Mouse (Mus musculus): ENCODE results near the gene Zscan21.
"Not testable (repeated sequence)": the region's sequence is repeated elsewhere in the genome, so short reads cannot be mapped to it uniquely, and the experiment has no call there.

Zscan21 gene

DNA sequence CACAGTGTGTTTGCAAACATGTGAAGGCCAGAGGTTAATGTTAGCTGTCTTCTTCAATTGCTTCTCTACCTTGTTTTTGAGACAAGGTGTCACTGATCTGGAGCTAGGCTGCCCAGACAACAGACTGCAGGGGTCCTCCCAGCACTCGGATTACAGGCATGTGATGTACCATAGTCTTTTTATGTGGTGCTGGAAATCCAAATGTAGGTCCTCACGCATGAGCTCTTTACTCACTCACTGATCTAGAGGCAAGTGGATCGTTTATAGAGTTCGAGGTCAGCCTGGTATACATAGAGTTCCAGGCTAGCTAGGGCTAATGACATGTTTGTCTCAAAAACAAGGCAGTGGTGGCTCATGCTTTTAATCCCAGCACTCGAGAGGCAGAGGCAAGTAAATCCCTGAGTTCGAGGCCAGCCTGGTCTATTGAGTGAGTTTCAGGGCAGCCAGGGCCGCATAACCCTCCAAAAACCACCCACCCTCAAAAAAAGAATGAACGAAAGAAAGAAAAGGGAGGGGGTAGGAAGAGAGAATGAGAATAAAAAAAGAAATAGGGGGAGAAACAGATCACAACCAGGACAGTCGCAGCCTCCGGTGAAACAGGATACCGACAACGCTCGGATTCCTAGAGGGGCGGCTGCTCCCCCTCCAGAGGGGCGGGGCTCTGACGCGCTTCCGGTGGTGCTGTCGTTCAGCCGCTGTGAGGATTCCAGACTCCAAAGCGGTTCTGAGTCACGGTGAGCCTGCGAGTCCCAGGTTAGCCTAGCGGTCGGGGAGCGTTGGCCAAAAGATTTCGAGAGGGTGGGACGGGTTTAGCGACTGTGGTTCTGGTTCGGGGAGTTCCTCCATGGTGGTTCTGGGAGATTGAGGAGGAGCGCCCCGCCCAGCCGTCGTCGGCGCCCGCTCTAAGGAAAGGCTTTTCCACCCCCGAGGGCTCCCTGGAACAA, at the start of gene Zscan21:
TSS of gene Zscan21 (plus strand) at position 649 of the 944 bp plus-strand sequence.
- DNase-seq (ENCODE audit: low spot score), result peak; percentile 89

DNA sequence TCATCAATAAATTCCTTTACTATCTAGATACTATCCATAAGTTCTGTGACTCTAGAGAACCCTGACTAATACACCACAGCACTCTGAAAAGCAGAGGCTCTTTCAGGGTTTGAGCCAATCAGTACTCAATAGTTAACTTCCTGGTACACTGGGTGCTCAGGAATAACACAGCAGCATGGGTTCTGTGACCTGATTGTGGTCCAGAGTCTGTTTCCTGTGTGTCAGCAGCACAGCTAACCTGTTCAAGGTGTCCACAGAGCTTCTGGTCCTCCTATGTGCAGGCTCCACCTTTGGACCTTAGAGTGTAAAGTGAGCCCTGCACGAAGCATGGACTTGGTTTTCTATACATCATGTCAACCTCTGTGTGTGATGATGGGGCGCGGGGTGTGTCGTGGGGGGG, 42.9 kb upstream of the Zscan21 start:
- no peak for DNase-seq (ENCODE audit: low spot score)

DNA sequence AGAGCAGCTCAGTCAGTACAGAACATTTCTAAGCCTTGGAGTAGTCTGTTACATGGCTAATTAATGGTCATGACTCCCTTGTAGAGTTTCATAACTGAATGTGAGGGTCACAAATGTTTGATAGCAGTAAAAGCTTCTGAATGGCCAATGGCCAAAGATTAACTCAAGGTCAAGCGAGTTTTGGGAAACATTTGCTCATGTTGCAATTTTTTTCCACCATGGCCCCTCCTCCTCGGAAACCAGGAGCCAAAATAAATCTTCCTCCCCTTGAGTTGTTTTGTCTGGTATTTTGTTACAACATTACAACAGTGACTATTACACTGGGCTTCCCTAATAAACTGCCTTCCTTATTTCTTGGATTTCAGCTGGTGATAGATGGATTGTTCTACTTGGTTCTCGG, 41.0 kb upstream of the Zscan21 start:
- no peak for DNase-seq (ENCODE audit: low spot score)

DNA sequence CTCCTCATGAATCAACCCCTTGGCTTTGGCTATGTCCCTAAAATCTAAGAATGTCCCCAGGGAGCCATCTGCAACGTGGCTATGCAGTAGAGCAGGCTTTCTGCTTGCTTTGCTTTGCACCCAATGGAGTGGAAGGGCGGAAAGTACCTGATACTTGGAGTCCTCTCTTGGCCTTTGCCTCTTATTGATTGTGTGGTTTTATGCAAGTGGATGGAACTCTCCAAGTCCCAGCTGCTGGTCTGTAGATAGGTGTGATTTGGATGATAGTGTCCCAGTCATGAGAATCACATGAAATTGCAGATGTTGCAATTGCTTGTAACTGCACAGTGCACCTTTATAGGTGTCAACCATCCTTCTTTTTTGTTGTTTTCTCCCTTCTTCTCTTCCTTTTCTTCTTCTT, 40.6 kb upstream of the Zscan21 start:
- DNase-seq (ENCODE audit: low spot score), result no peak

DNA sequence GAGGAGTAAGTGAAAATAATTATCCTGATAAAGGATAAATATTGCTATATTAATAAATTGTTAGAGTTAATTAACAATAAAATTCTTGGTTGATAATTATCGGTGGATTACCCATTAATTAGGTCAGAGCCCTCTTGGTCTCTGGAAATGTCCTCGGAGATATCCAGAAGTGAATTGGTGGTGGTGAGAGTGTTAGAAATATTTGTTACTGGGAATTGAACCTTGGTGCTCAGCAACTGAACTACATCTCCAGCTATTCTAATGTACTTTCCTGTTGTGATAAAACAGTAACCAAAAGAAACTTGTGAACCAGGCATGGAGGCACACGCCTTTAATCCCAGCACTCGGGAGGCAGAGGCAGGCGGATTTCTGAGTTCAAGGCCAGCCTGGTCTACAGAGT, 36.2 kb upstream of the Zscan21 start:
- no peak for DNase-seq (ENCODE audit: low spot score)

DNA sequence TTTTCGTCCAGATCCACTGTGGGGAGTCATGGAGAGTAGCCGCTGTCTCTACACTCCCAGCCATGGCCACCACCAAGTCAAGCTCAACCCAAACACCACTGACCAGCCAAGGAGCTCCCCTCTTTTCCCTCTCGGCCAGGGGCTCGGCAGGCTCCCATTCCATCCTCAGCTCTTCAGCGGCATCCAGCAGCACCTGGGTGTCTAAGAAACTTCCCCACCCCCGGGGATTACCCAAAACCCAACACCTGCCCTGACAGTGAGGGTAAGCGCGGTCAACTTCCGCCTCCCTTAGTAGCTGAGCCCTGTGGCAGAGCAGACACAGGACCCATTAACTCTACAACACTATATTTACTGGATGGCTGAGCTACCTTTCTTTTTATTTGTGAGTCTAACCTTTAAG, 35.3 kb upstream of the Zscan21 start:
- DNase-seq (ENCODE audit: low spot score), result no peak

DNA sequence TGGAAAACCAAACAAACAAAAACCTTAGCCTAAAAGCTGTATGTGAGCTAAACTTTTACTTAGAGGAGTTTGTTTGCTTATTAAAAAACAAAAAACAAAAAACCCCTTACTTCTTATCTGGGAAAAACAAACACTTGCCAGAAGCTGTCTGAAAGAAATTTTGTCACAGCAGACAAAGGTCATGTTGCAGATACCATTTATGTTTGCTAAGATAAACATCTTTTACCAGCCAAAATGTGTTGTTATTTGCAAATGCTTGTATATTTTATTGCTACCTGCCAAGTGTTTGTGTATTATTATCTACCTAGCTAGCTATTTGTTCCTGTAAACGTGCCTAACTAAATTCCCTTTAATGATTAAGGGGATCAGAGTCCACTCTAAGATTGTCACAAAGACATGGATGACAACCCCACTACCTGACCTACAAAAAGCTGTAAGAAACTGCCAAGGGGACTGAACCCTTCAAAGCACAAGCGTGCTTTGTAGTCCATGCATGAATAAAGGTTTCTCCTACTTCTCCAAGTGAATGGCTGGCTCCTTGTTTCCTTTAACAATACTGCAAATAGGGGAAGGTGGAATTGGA, 33.3 kb upstream of the Zscan21 start:
- no peak for DNase-seq (ENCODE audit: low spot score)

DNA sequence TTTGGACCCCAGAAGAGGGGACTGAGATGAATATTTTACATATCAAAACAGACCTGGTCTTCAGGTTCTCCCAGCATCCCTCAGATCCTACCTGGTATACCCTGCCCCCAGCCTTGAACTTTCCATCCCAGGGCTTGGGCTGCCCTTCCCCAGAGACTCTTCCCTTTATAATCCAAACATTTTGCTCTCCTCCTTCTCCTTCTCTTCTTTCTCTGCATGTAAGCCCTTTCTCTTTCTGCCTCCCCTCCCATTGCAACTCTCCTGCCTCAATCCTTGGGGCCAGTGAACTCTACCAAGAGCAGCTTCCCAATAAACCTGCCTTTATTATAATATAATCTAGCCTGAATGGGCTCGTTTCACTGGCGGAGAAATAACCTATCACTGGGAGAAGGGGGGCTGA, 32.8 kb upstream of the Zscan21 start:
- DNase-seq (ENCODE audit: low spot score), result no peak

DNA sequence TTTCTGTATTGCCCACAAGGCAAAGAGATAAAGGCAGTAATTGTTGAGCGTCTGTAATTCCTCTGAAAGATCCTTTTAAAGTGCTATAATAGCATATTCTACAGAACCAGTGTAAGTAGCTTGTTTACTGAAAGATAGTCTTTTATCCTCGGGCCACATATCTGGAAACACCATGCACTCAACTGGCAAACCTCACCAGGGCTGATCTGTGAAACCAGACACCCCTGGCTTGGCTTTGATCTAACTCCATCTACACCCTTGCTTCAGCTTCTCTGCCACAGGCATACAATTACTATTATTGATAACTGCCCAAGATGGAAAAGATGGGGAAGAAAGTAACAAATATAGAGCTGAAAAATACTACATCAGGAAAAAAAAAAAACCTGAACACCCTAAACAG, 32.2 kb upstream of the Zscan21 start:
- no peak for DNase-seq (ENCODE audit: low spot score)

DNA sequence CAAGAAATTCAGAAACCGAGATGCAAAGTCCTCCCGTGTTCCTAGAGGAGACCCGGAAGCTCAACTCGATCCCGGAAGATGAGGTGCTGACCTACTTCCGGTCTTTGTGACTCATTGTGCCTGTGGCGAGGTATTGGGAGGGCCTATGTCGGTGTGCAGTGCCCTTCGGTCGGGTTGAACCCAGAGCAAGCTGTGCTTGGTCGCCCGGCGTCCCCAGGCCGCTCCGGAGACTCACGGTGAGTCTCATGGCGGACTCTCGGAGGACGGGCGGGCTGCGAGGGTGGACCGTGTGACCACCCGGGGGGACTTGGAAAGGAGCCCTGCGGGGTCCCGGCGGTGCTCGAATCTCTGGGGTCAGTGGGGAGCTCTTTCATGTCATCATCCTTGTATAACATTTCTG, 31.7 kb upstream of the Zscan21 start, which contains the start of gene Zkscan1:
TSS of gene Zkscan1 (plus strand) at position 89 of the 400 bp plus-strand sequence.
- DNase-seq (ENCODE audit: low spot score), result peak; percentile 86

DNA sequence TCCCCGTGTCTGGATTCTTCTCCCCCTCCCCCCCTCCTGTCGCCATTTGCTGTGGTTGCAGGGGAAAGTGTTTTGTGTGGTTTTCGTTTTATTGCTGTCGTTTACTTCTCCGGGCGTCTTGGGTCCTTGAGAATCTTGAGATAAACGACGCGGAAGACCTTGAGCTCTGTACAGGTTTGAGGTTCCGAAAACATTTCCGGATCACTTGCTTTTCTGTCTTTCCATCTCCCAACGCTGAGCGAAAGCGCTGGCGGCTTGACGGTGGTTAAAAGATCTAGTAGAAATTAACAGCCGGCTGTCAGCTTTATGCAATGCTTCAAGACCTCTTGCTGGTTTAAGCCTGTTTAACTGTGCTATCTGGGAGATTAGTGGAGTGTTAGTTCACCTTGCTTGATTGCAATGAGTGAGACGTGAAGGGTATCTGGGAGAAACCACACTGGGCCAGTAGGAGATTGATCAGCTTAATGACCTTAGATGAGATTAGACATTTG, 31.2 kb upstream of the Zscan21 start:
- DNase-seq (ENCODE audit: low spot score), result no peak

DNA sequence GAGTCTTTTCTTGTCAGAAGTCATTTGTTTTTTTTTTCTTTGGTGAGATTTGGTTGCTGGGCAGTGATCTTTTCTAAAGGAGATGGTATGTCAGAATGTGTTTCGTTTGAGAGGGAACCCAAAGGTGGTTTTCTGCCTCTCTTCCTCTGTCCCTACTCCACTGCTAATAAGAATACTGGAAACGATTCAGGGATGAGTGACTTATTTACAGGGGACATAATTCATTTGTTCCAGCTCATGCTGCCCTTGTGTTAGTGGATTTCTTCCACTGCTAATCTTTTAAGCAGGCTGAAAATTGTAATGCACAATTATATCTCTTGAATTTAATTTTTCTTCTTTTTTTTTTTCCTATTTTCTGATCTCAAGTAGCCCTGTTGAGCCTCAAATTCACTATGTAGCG, 29.9 kb upstream of the Zscan21 start:
- no peak for DNase-seq (ENCODE audit: low spot score)

DNA sequence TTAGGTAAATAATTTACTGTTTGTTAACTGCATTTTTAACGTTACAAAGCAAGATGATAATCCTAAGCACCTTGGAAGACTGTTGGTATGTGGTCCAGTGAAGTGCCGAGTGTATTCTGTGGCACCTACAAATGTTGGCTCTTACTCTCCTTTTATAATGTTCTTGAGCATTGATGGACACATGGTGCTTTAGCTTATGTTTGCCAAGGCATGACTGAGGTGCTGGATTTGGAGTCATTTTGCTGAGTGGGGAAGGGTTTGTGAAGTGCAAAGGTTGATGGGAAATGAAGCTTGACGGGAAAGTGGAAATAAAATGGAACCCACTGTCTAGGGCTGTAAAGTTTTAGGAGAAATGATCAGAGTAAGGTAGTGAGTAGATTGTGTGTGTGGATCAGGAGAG, 28.3 kb upstream of the Zscan21 start:
- DNase-seq (ENCODE audit: low spot score), result no peak

DNA sequence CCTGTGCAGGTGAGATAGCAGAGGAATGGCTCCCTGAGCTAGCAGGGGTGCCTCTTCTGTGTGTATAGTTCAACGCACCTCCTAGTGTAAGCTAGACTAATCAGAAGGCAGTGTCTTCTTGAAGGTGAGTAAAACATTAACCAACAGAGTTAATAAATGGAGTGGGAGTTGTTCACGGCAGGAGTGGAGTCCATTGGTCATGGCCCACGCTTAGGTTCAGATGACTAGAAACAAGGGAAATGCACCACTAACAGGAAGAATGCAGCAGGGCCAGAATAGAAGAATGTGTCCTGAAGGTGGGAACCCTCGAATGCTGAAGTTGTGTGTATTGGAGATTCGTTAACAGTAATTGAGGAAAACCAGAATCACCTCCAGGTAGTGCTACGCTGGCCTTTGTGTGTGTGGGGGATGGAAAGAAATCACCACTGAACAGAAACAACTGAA, 27.6 kb upstream of the Zscan21 start:
- no peak for DNase-seq (ENCODE audit: low spot score)

DNA sequence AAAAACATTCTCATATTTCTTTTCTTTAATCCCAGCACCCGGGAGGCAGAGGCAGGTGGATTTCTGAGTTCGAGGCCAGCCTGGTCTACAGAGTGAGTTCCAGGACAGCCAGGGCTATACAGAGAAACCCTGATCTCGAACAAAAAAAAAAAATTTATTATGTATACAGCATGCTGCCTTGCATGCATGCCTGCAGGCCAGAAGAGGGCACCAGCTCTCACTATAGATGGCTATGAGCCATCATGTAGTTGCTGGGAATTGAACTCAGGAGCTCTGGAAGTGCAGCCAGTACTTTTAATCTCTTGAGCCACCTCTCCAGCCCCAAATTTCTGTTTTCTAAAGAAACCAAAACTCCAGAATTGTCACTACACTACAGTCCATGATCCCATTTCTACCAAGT, 26.4 kb upstream of the Zscan21 start:
- no peak for DNase-seq (ENCODE audit: low spot score)

DNA sequence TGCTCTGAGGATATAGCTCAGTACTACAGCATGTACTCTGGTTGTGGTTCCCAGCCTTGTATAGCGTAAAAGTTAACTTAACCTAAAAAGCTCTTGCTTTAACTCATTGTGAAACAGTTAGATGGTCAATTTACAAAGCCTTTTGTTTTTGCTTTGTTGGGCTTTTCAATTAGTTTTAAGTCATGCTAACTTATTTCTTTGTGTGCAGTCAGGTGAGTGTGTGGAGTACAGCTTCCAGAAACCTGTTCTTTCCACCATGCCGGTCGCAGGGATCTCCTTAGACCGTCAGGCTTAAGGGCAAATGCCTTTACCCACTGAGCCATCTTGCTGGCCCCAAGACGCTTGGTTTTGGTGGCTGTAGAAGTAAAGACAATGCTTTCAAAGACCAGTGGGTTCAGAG, 26.0 kb upstream of the Zscan21 start:
- no peak for DNase-seq (ENCODE audit: low spot score)

DNA sequence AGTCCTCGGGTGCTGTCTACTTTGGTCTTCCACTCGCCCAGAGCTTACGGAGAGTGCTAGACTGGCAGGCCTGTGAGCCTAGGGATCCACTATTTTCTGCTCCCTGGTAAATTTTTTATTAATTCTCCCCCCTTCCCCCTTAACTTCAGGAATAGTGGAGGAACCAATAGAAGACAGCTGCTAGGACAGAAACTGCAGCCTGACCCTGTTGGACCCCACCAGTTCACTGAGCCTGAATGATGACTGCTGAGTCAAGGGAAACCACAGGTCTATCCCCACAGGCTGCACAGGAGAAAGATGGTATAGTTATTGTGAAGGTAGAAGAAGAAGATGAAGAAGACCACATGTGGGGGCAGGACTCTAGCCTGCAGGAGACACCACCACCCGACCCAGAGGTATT, 23.9 kb upstream of the Zscan21 start:
- no peak for DNase-seq (ENCODE audit: low spot score)

DNA sequence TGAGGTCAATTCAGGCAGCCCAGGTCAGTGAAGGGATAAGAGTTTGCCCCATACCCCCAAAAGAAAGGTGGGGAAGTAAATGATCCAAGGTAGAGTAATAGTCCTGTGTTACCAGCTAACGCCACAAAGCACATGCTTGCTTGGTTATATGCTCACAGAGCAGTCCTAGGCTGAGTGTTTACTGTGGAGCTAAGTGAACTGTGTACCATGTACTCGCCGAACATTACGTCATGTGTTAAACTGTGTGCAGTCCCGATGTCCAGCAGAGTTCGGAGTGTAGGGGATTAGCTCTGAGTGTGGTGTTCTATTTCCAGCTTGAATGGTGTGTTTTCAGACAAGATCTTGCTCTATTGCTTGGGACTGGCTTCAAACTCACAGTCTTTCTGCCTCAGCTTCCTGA, 22.2 kb upstream of the Zscan21 start:
- no peak for DNase-seq (ENCODE audit: low spot score)

DNA sequence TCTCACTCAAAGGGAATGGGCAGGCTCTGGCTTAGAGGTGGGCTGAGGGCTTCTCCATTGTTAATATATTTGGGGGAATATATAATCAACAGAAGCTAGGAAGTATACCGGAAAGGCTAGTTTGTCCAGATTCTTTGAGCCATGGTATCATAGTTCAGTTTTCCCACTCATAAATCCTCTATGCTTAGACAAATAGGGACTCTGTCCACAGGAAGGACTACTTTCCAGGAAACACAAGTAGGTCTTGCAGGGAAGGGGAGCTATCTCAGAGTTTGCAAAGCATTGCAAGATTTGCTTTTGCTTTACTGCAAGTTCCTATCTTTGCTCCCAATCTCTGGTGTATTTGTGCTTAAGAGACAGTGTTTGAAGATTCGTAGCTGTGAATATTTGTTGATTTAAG, 11.7 kb upstream of the Zscan21 start:
- no peak for DNase-seq (ENCODE audit: low spot score)

DNA sequence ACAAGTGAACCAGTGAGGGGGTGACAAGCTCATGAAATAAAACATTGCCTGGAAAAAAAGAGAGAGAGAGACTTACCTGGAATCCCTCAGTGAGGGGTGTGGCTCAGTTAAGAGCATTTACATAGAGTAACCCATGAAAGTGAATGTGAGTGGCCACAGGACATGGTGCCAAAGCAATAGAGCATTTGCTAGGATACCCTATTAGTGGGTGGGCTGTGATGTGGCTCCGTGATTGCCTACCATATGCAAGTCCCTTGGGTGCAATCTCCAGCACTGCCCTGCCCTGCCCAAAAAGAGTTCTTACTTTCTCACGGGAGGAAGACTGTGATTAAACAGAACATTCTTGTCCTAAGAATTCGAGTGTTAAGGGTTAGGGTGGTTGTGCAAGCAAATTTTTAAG, 9.6 kb upstream of the Zscan21 start:
- DNase-seq (ENCODE audit: low spot score), result no peak

DNA sequence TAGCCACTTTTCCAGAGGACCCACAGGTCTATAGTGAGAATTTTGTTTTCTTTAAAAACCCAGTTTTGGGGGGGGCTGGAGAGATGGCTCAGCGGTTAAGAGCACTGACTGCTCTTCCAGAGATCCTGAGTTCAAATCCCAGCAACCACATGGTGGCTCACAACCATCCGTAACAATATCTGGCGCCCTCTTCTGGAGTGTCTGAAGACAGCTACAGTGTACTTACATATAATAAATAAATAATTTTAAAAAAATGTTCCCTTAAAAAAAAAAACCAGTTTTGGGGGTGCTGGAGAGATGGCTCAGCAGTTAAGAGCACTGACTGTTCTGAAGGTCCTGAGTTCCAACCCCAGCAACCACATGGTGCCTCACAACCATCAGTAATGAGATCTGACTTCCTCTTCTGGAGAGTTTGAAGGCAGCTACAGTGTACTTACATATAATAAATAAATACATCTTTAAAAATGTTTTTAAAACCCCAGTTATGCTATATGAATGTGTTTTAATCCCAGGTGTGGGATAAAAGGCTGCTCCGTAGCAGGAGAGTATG, 6.8 kb upstream of the Zscan21 start:
- not testable (repeated sequence) for DNase-seq (ENCODE audit: low spot score)

DNA sequence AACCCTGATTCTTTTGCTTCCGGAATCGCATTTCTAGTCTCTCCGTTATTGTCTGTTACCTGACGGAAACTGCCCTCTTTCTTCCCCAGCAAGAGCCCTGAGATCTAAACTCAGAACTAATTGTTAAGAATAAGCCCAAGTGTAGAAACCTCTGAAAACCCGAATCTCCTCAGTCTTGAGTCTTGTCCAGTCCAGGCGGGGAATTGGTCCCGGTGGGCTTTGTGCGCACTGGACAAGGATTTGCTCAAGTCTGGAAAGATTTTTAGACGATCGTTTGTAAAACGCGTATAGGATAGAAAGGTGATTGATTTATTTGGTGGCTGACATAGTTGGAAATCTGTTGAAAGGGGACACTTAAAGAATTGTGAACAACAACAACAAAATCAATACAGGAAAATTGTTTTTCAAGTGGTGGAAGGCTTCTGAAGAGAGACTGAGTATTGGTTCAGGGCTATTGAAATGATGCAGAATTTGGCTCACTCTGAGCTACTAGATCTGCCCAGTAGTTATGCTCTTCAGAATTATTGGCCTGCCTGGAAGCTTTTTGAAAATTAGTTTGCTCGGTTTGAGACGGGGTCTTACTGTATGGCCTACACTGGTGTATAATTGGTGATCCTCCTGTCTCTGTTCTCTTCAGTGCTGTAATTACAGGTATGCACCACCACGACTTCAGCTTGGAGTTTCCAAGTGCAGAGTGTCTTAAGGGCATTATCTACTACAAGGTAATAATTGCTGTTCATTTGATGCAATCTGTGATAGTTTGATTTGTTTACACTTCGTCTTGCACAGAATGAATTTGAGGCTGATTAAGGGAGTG, 704 bp downstream of the Zscan21 start:
- no peak for DNase-seq (ENCODE audit: low spot score)

All from testis, postnatal 14 days (tissue).